Mouse (Mus musculus): ENCODE results near the gene Akr1a1.
A peak's percentile ranks its signal among the peaks of the same experiment; 100 is the strongest.

Akr1a1 gene

DNA sequence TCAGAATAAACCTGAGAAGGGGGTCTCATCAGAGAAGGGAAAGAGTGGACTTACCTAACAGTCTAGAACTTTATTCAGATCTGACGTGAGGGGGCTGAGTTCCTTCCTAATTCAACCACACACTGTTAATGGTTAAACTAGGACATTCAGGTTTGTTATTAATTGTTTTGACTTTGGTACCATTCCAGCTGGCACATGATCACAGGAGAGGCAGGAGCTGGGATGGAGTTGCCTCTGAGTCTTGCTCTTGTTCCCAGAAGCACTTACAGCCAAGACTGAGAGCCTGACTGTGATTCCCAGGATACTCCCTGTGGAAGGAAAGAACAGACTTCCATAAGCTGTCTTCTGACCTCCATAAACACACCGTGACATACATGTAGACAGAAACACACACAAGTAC is 8.0 kb upstream of the Akr1a1 start:
- DNase-seq (ENCODE audit: low spot score in 2 of 2): no peak

DNA sequence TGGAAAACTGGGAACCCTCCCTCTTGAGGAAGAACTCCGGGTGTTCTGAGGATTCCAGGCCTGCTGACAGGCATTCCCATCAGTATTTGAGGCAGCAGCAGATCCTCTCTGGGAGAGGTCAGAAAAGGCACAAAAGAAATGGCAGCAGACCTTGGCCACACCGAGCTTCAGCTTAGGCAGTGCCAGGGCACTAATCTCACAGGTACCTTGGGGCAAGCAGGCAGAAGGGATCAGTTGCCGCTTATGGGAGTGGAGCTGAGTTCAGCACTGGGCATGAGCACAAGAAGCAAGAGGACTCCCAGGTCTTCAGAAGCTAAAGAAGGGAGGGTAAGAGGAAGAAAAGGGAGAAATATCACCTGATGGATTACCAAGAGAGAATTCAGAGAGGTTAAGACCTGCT is 6.5 kb upstream of the Akr1a1 start:
- DNase-seq (ENCODE audit: low spot score in 2 of 2): no peak

GRCm38 (mm10) chr4:116655658-116656057 is 4.2 kb upstream of the Akr1a1 start:
- no peak for DNase-seq (ENCODE audit: low spot score in 2 of 2)

DNA sequence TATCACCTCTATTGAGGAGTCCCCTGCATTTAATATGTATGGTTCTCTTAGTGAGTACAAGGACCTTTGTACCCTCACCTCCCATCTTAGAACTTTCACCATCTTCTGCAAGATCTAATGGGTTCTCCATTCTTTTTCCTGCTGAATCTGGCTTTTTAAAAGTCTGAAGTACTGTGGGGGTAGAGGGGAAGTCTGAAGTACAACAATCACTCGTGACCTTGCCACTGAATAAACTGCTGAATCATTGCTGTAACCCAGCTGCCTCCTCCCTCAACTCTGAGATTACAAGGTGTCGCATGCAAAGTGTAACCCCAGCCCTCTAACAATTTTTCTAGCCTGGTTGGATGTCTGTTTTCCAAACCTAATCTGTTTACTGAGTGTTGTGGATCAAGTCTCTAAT is 3.6 kb upstream of the Akr1a1 start:
- DNase-seq (ENCODE audit: low spot score in 2 of 2): no peak

GRCm38 (mm10) chr4:116653228-116653627 is 1.7 kb upstream of the Akr1a1 start:
- no peak for DNase-seq (ENCODE audit: low spot score in 2 of 2)

DNA sequence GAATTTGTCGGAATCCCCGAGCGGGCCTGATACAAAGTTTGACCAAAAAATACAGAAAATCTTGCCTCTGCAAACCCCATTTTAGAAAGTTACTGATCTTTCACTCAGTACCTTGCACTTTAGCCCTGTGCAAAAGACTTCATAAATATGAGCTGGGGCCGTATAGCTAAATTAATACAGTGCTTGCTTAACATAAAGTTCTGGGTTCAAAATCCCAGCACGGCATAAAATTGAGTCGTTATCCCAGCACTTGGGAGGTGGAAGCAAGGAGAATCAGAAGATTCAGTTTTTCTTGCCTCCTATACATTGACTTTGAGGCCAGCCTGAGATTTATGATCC is 286 bp upstream of the Akr1a1 start:
- DNase-seq (ENCODE audit: low spot score in 2 of 2): no peak

- DNase-seq (ENCODE audit: low spot score in 2 of 2): no peak
Measured at GRCm38 (mm10) chr4:116650365-116650764, 1.1 kb downstream of the Akr1a1 start.

- DNase-seq (ENCODE audit: low spot score in 2 of 2): no peak
Measured at GRCm38 (mm10) chr4:116649411-116649810, 2.1 kb downstream of the Akr1a1 start.

DNA sequence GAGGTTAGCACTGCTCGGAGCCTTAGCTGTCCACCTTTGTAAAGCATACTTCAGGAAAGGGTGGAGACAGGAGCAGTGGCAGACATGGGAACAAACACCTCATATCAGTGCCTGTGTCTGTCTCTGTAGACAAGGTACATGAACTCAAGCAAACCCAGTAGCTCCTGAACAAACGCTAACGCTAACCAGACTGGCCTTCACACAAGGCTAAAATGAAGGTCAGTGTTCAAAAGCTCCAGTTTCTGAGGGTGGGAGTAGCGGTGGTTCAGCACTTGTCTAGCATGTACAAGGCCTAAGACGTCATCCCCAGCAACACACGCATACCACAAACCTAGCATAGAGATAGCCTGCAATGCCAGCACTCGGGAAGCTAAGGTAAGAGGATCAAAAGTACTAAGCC is 5.9 kb downstream of the Akr1a1 start:
- no peak for DNase-seq (ENCODE audit: low spot score in 2 of 2)

DNA sequence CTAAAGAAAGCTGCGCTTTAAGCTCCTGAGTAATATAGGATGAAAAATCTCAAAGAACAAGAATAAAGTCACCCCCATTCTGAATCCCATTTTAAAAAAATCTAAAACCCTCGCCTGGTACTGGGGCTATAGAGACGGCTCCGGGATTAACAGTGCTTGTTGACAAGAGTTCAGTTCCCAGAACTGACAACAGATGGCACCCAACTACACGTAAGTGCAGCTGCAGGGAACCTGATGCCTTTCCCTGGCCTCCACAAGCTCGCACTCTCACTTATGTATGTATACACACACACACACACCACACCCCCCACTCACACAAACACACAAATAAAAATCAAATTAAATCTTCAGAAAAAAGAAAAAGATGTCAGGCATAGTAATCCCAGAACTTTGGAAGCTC is 7.2 kb downstream of the Akr1a1 start:
- DNase-seq (ENCODE audit: low spot score in 2 of 2): no peak

DNA sequence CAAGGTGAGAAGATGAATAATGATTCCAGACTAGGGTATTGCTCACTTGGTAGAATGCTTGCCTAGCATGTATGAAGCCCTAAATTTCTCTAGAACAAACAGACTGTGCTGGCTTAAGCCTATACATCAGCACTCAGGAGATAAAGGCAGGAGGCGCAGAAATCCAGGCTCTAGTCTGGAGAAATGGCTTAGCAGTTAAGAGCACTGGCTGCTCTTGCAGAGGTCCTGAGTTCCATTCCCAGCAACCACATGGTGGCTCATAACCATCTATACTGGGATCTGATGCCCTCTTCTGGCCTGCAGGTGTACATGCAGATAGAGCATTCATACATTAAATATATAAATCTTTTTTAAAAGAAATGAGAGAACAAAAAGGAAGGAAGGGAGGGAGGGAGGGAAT is 9.4 kb downstream of the Akr1a1 start:
- no peak for DNase-seq (ENCODE audit: low spot score in 2 of 2)

DNA sequence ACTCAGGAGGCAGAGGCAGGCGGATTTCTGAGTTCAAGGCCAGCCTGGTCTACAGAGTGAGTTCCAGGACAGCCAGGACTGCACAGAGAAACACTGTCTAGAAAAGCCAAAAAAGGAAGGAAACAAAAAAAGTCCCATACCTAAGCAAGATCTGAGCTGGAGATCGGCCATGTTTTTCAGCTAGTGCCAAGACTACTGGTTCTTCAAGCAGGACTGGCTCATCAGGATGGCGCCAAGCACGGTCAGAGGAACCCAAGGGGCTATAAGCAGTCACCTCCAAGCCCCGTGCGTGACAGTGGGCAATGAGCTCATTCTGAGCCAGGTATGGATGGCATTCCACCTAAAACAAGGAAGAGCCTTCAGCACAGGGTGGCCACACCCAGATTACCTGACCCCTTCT is 12.7 kb downstream of the Akr1a1 start:
- DNase-seq (ENCODE audit: low spot score in 2 of 2): no peak

DNA sequence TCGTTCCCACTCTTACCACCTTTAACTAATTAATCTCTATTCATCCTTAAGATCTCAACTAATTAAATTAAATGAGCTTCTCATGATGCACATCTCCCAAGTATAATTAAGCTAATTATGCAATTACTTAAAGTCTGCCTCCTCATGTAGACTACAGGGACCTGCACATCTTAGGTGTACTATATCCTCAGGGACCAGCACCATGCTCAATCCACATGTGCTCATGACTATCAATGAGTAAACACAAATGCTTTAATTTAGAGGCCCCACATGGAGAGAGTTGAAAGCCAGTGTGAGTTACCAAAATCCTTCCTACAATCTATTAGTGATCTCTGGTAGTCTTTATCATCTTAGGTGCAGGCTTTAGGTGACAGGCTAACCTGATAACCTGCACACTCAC is 16.3 kb downstream of the Akr1a1 start:
- DNase-seq (ENCODE audit: low spot score in 2 of 2): no peak

DNA sequence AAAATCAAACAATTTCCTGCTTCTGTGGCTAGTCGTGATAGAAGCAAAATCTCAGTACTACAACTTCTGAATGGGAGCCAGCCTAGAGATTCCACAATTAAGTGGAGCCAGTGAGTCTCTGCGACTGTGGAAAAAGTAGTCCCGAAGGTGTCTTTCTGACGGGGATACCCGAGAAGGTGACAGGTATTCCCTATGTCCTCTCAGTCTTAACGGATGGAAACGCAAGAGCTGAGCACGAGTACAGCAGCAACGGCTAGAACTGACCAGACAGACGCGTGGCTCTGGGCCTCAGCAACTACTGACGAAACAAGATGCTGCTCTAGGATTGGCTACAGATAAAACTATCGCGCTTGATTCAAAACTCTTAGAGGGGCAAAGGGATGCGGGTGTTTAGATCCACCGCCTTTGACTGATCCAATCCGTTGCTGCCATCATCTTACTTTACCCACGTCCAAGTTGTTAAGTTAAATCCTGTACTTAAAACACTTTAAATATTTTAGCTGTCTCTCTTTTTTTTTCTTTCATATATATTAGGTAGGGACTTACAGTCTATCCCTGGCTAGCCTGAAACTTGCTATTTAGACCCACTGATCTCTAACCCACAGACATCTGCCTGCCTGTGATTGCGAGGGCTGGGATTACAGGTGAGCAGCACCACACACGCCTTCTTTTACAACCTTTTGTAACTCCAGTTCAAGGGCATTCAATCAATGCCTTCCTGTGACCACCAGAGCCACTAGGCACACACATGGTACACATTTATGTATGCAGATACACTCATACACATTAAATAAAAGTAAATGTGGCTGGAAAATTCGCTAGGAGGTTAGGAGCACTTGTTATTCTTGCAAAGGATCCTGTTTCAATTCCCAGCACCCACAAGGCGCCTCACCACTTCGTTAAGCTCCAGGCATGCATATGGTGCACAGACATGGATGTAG is 23.5 kb downstream of the Akr1a1 start, which contains the start of gene Nasp:
TSS of gene Nasp (minus strand) at position 220 of the 941 bp plus-strand sequence.
- peak; percentile 57 to 72 for DNase-seq (ENCODE audit: low spot score in 2 of 2)

DNA sequence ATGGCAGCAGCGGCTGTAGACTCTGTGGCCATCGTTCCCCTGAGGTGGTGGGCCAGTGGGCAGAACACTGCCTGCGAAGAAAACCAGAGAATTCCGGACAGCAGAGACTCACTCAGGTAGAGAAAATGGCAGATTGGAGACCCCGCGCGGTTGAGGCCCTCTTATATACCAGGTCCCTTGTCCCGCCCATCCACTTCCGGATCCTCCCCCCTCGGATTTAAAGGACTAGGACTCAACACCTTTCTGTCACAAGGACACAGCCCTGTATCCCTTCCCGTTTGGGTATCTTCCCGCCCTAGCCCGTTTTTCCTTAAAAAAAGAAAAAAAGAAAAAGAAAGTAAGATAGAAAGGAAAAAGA is 24.1 kb downstream of the Akr1a1 start:
- peak; percentile 79 to 82 for DNase-seq (ENCODE audit: low spot score in 2 of 2)

DNA sequence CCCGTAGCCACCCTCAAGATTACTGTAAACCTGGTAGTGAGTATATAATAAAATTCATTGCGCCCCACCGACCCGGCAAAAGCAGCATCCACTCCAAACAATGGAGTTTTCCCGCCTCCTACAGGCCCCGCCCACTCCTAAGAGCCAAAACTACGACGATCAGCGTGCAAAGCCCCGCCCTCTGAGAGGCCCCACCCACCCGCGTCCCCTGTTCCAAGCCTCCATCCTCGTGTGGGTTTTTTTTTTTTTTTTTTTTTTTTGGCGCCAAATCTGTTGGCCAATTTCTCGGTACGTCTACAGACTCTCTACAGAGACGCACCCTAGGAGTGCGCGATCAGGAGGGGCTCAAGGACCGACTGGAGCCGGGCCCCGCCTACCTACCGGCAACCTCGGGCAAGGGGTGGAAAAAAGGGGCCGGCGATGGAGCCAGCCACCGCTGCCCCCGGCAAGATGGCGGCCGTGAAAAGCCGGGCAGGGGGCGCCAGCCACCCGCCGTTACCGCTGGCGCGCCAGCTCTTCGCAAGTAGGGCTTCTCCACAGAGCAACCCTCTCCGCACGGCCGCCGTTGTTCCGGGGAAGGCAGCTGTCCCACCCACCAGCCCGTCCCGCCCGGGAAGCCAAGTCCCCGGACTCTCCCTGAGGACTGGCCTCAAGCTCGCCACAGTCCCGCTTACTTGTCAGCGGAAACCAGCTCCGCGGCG is 24.7 kb downstream of the Akr1a1 start:
- DNase-seq (ENCODE audit: low spot score in 2 of 2): peak; percentile 13 to 48

- DNase-seq (ENCODE audit: low spot score in 2 of 2): no peak
Measured at GRCm38 (mm10) chr4:116624831-116625230, 26.6 kb downstream of the Akr1a1 start.

- no peak for DNase-seq (ENCODE audit: low spot score in 2 of 2)
Measured at GRCm38 (mm10) chr4:116615237-116615636, 36.2 kb downstream of the Akr1a1 start.

DNA sequence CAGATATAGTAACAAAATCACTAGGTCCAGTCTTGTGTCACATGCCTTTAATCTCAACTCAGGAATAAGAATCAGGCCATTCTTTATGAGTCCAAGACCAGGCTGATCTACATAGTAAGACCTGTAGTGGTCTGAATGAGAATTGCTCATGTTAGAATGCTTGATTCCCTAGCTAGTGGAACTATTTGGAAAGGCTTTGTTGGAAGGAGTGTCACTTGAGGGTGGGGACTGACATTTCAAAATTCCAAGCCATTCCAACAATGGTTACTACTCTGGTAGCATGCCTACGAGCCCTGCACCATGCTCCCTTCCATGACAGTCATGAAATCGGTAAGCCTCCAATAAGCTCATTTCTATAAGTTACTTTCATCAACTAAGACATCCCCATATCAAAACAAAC is 38.9 kb downstream of the Akr1a1 start:
- DNase-seq (ENCODE audit: low spot score in 2 of 2): no peak

GRCm38 (mm10) chr4:116596978-116597881 is 54.2 kb downstream of the Akr1a1 start:
- peak; percentile 73 to 82 for DNase-seq (ENCODE audit: low spot score in 2 of 2)

DNA sequence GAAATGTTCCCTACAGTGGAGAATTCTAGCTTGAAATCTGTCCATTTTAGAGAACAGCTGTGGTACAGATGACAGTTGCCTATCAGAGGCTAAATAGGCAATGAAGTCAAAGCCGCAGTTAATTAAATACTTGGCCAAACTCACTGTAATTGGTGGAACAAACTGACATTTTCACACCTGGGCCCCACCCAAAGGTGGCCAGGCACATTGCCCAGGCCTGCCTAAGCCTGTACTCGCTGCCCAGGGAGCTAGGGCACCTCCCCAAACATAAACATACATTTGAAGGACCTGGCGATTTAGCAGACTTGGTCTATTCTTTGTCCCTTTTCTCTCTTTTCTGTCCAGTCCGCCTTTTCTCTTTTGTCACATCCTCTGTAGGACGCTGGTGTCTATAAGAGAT is 55.1 kb downstream of the Akr1a1 start, which contains the start of gene Ccdc17:
TSS of gene Ccdc17 (plus strand) at position 276 of the 400 bp plus-strand sequence.
- DNase-seq (ENCODE audit: low spot score in 2 of 2): no peak

DNA sequence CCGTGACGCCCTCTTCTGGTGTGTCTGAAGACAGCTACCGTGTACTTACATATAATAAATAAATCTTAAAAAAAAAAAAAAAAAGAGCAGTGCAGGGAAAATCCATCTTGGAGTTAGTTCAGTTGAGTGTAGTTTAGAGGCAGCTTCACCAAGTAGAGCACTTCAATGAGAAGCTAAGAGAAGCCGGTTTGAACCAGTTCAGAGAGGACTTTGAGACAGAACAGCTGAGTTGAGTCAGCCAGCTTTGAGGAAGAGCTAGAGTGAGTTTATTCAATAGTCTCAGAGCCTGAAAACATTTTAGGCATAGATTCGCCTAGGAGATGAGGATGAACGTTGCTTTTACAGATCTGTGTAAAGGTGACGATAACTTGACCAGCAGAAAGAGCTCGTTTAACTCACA is 55.7 kb downstream of the Akr1a1 start:
- no peak for DNase-seq (ENCODE audit: low spot score in 2 of 2)
